Mouse (Mus musculus) layer of hippocampus, postnatal 10 days (tissue): ENCODE data around the gene Bcdin3d. TPM values are rescaled to one million over a fixed set of nuclear protein-coding genes. Genes with fewer than 3 reads are reported as not detected.

Experiments used
- total RNA-seq, 2 experiments: library from RNA; stranded (reverse); gene quantifications; 2 replicates each; pipeline ENCODE4 v1.2.3; 2021

The Bcdin3d gene
- total RNA-seq, 2 experiments from 2014 or later = 5.1 to 5.5 TPM

Other genes with a start within 250 kb of the Bcdin3d start
- gene Kcnh3, start 249.9 kb downstream of the Bcdin3d start, total RNA-seq = 100 to 1,000 TPM in 1 of 2 experiments, 10 to 100 TPM in 1; 91.5 to 105 TPM
- 100 to 1,000 TPM in 1 of 2 experiments, 10 to 100 TPM in 1; 96.8 to 100 TPM for gene Mcrs1, start 222.8 kb downstream of the Bcdin3d start, total RNA-seq
- gene Prpf40b, start 179.6 kb downstream of the Bcdin3d start, total RNA-seq = 100 to 1,000 TPM in 1 of 2 experiments, 10 to 100 TPM in 1; 85.8 to 105 TPM
- 1 to 10 TPM; 2.0 to 2.1 TPM for gene Fam186b, start 178.8 kb downstream of the Bcdin3d start, total RNA-seq
- 10 to 100 TPM; 13.8 to 18.0 TPM for gene Fmnl3, start 104.2 kb downstream of the Bcdin3d start, total RNA-seq
- 100 to 1,000 TPM; 356 to 357 TPM for gene Tmbim6, start 81.8 kb downstream of the Bcdin3d start, total RNA-seq
- 10 to 100 TPM; 32.5 to 38.1 TPM for gene Nckap5l, start 17.0 kb downstream of the Bcdin3d start, total RNA-seq
- 100 to 1,000 TPM in 1 of 2 experiments, 10 to 100 TPM in 1; 98.1 to 101 TPM for gene Faim2, start 53.4 kb upstream of the Bcdin3d start, total RNA-seq
- not detected for gene Aqp2, start 104.3 kb upstream of the Bcdin3d start, total RNA-seq
- under 1 TPM; 0.32 to 0.62 TPM for gene Aqp5, start 116.1 kb upstream of the Bcdin3d start, total RNA-seq
- gene Aqp6, start 126.7 kb upstream of the Bcdin3d start, total RNA-seq = not detected
- 10 to 100 TPM; 13.6 TPM for gene Racgap1, start 176.9 kb upstream of the Bcdin3d start, total RNA-seq
- gene Asic1, start 195.6 kb upstream of the Bcdin3d start, total RNA-seq = 10 to 100 TPM; 50.7 to 54.6 TPM
- gene Smarcd1, start 227.4 kb upstream of the Bcdin3d start, total RNA-seq = 10 to 100 TPM; 89.4 to 94.3 TPM
- 1 to 10 TPM; 1.5 to 2.2 TPM for gene Gm17349, start 230.8 kb upstream of the Bcdin3d start, total RNA-seq
- gene Gpd1, start 242.8 kb upstream of the Bcdin3d start, total RNA-seq = 10 to 100 TPM; 35.3 to 39.3 TPM